Mouse (Mus musculus) liver, embryonic 16.5 days (tissue): ENCODE measurements around the gene Zmym6. TPM values are rescaled to one million over a fixed set of nuclear protein-coding genes. Genes with fewer than 3 reads are reported as not detected.

Experiments used
- ATAC-seq: fragments of 200-750 bp; cut with Nextera tagmentation; 2 replicates; pipeline ENCODE4 v1.8.0; 2017; ENCODE audit warnings: low read depth, mild to moderate bottlenecking, moderate number of reproducible peaks, moderate library complexity
- H3K27ac ChIP-seq: fragments of 300-500 bp; sonication (generic); 2 replicates; pipeline ENCODE4 v1.5.1; 2014; ENCODE audit warnings: mild to moderate bottlenecking, low read length
- H3K27me3 ChIP-seq: fragments of 300-500 bp; sonication (generic); 2 replicates; pipeline ENCODE4 v1.6.1; 2014; ENCODE audit warnings: low read depth, low read length, mixed read lengths; ENCODE audit not compliant: control insufficient read depth, insufficient read depth
- H3K36me3 ChIP-seq: fragments of 300-500 bp; sonication (generic); 2 replicates; pipeline ENCODE4 v1.6.1; 2014; ENCODE audit warnings: mild to moderate bottlenecking; ENCODE audit not compliant: control insufficient read depth, insufficient read depth
- H3K4me1 ChIP-seq: fragments of 300-500 bp; sonication (generic); 2 replicates; pipeline ENCODE4 v1.6.1; 2014; ENCODE audit warnings: low read depth, low read length, mixed read lengths; ENCODE audit not compliant: control insufficient read depth
- H3K4me2 ChIP-seq: fragments of 300-500 bp; sonication (generic); 2 replicates; pipeline ENCODE4 v1.6.1; 2014; ENCODE audit warnings: low read depth, low read length, mixed read lengths
- H3K4me3 ChIP-seq: fragments of 300-500 bp; sonication (generic); 2 replicates; pipeline ENCODE4 v1.5.1; 2014; ENCODE audit warnings: low read depth, mild to moderate bottlenecking, low read length
- H3K9ac ChIP-seq: fragments of 300-500 bp; sonication (generic); 2 replicates; pipeline ENCODE4 v1.6.1; 2014; ENCODE audit warnings: low read depth, low read length
- H3K9me3 ChIP-seq: fragments of 300-500 bp; sonication (generic); replicated peaks from 2 replicates; pipeline ENCODE4 v1.6.1; 2016; ENCODE audit warnings: low read length; ENCODE audit not compliant: control insufficient read depth
- WGBS: fragments of 180-500 bp; shearing (Covaris S2); extraction: QIAGEN DNeasy Blood & Tissue Kit; methylation state at CpG from one replicate; pipeline ENCODE4 v1.1.7; 2014; ENCODE audit not compliant: insufficient replicate concordance; 5-methylcytosine and 5-hydroxymethylcytosine counted together
- polyA plus RNA-seq: library from polyadenylated mRNA; unstranded; fragments of >200 nt; fragmentation: Nextera tagmentation; extraction: Ambion mirVana; gene quantifications from 2 replicates; pipeline ENCODE4 v1.2.1, GENCODE M21; 2015

Gene Zmym6
- polyA plus RNA-seq, 1 experiment from 2014 or later, result 3.3 TPM

- Histone ChIP-seq H3K36me3 (no peaks in the 10 kb centered on the region), H3K27ac (no peak overlapping the region), H3K9me3 (no peaks in the 10 kb centered on the region), H3K9ac (peak overlapping the region; percentile 28; the same call in 1 of the 2 replicates), H3K4me2 (peak overlapping the region; percentile 67), H3K4me1 (no peaks in the 10 kb centered on the region; the same call in 1 of the 2 replicates), H3K27me3 (peaks cover 43% of the 10 kb centered on the region), H3K4me3 (peak overlapping the region; percentile 60)
- peak; percentile 79 for ATAC-seq
- 2% methylated on average over 43 of the region's 51 CpGs for WGBS
Observed at GRCm38 (mm10) chr4:127169346-127170221, 92.4 kb downstream of the Zmym6 start.

DNA sequence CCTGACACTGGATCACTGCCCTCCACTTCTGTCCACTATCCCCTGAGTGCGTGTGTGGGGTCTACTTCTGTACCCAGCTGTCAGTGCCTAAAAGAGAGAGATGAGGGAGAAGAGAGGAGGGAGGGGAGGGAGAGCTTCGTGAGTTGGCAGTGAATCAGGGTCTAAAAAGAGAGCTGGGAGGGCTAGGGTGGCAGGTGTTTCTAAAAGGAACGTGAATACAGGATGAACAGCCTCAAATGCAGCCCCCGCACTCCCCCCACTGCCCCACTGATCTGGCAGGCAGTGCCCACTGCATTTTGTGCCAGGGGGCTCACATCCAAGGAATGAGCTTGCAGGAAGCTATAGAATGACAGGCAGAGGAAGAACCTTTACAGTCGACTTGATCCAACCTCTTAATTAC, 93.7 kb downstream of the Zmym6 start:
- ATAC-seq, result no peak
- Histone ChIP-seq H3K27me3 (peaks cover 43% of the 10 kb centered on the region), H3K4me3 (no peak overlapping the region), H3K4me1 (no peaks in the 10 kb centered on the region; the same call in 1 of the 2 replicates), H3K9me3 (no peaks in the 10 kb centered on the region), H3K9ac (no peak overlapping the region), H3K36me3 (no peaks in the 10 kb centered on the region), H3K4me2 (no peak overlapping the region), H3K27ac (no peak overlapping the region)
- WGBS, result 29% methylated on average over 5 of the region's 5 CpGs

- Histone ChIP-seq H3K9ac (no peak overlapping the region), H3K9me3 (no peaks in the 10 kb centered on the region), H3K27ac (no peak overlapping the region), H3K4me2 (no peak overlapping the region), H3K4me3 (no peak overlapping the region), H3K27me3 (peaks cover 43% of the 10 kb centered on the region), H3K36me3 (no peaks in the 10 kb centered on the region), H3K4me1 (no peaks in the 10 kb centered on the region; the same call in 1 of the 2 replicates)
- ATAC-seq, result no peak
- 37% methylated on average over 4 of the region's 4 CpGs for WGBS
Observed at GRCm38 (mm10) chr4:127171341-127171905, 94.2 kb downstream of the Zmym6 start.

GRCm38 (mm10) chr4:127172119-127172518, 94.9 kb downstream of the Zmym6 start:
- WGBS, result 18% methylated on average over 7 of the region's 7 CpGs
- no peak for ATAC-seq
- H3K27me3 ChIP-seq, result peaks cover 42% of the 10 kb centered on the region

DNA sequence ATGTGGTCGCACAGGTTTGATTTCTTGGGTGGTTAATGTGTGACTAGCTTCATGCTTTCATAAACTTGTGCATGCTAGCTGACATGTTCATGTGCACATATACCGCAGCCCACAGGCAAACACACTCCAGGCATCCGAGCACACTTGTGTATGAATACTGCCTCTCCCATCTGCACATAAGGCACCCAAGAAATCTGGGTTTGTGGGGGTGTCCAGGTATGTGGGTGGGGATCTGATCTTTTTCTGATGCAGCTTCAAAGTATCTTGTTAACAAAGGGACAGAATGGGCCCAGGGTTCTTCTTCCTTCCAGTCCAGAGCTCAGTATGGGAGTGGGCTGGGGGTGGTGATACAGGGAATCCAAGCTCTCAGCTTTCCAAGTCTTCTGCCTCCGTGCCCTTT, 95.4 kb downstream of the Zmym6 start:
- Histone ChIP-seq H3K36me3 (no peaks in the 10 kb centered on the region), H3K4me3 (no peak overlapping the region), H3K9me3 (no peaks in the 10 kb centered on the region), H3K27ac (no peak overlapping the region), H3K9ac (no peak overlapping the region), H3K4me1 (no peaks in the 10 kb centered on the region; the same call in 1 of the 2 replicates), H3K4me2 (no peak overlapping the region), H3K27me3 (peaks cover 38% of the 10 kb centered on the region)
- no peak for ATAC-seq
- 59% methylated on average over 4 of the region's 4 CpGs for WGBS

More at GRCm38 (mm10) chr4:127172119-127172518, 94.9 kb downstream of the Zmym6 start:
- Histone ChIP-seq H3K27ac (no peak overlapping the region), H3K4me3 (no peak overlapping the region), H3K9ac (no peak overlapping the region), H3K36me3 (no peaks in the 10 kb centered on the region), H3K9me3 (no peaks in the 10 kb centered on the region), H3K4me2 (no peak overlapping the region), H3K4me1 (no peaks in the 10 kb centered on the region; the same call in 1 of the 2 replicates)

- Histone ChIP-seq H3K36me3 (no peaks in the 10 kb centered on the region), H3K9ac (no peak overlapping the region), H3K9me3 (no peaks in the 10 kb centered on the region), H3K27me3 (peaks cover 29% of the 10 kb centered on the region), H3K27ac (no peak overlapping the region), H3K4me3 (no peak overlapping the region), H3K4me2 (no peak overlapping the region), H3K4me1 (no peaks in the 10 kb centered on the region; the same call in 1 of the 2 replicates)
- ATAC-seq, result no peak
- 4% methylated on average over 8 of the region's 8 CpGs for WGBS
Observed at GRCm38 (mm10) chr4:127173461-127173860, 96.3 kb downstream of the Zmym6 start.

Other genes with a start within 250 kb of the Zmym6 start
- gene Zmym4, start 109.2 kb upstream of the Zmym6 start, polyA plus RNA-seq, result 3.1 and 3.2 TPM in 2 replicates
- gene Sfpq, start 56.1 kb upstream of the Zmym6 start, polyA plus RNA-seq, result 20.3 and 21.6 TPM in 2 replicates
- gene Zmym1, start 16.2 kb upstream of the Zmym6 start, polyA plus RNA-seq, result 8.1 and 8.4 TPM in 2 replicates
- 8.2 and 8.5 TPM in 2 replicates for gene Tmem35b, start 46.3 kb downstream of the Zmym6 start, polyA plus RNA-seq
- 0.19 and 0.24 TPM in 2 replicates for gene Dlgap3, start 91.8 kb downstream of the Zmym6 start, polyA plus RNA-seq
- 24.5 and 24.6 TPM in 2 replicates for gene Smim12, start 166.4 kb downstream of the Zmym6 start, polyA plus RNA-seq
- gene Gja4, start 236.7 kb downstream of the Zmym6 start, polyA plus RNA-seq, result 1.8 and 2.8 TPM in 2 replicates